Mouse (Mus musculus) stomach, embryonic 14.5 days (tissue): Measurements from ENCODE around the gene Fgd3. TPM values are rescaled to one million over a fixed set of nuclear protein-coding genes. Genes with fewer than 3 reads are reported as not detected.

Source experiments
- ATAC-seq: fragments of 200-750 bp; cut with Nextera tagmentation; 2 replicates; pipeline ENCODE4 v1.8.0; 2017; ENCODE audit warnings: low read depth, moderate TSS enrichment; ENCODE audit not compliant: insufficient number of reproducible peaks, insufficient read depth, low FRiP score
- H3K27ac ChIP-seq: fragments of 300-500 bp; sonication (generic); 2 replicates; pipeline ENCODE4 v1.5.1; 2014; ENCODE audit warnings: mild to moderate bottlenecking, low read length, moderate library complexity, mixed read lengths
- H3K27me3 ChIP-seq: fragments of 300-500 bp; sonication (generic); 2 replicates; pipeline ENCODE4 v1.6.1; 2014; ENCODE audit warnings: low read length, control low read depth, mixed read lengths; ENCODE audit not compliant: control insufficient read depth, insufficient read depth
- H3K36me3 ChIP-seq: fragments of 300-500 bp; sonication (generic); 2 replicates; pipeline ENCODE4 v1.6.1; 2014; ENCODE audit warnings: mild to moderate bottlenecking, control low read depth, low read length, moderate library complexity, mixed read lengths; ENCODE audit not compliant: control insufficient read depth, insufficient read depth
- H3K4me1 ChIP-seq: fragments of 300-500 bp; sonication (generic); 2 replicates; pipeline ENCODE4 v1.6.1; 2014; ENCODE audit warnings: low read length, control low read depth, mixed read lengths; ENCODE audit not compliant: control insufficient read depth, insufficient read depth
- H3K4me2 ChIP-seq: fragments of 300-500 bp; sonication (generic); replicated peaks from 2 replicates; pipeline ENCODE4 v1.6.1; 2014; ENCODE audit warnings: low read depth, low read length, control low read depth
- H3K4me3 ChIP-seq: fragments of 300-500 bp; sonication (generic); 2 replicates; pipeline ENCODE4 v1.5.1; 2014; ENCODE audit warnings: low read depth, low read length, control low read depth
- H3K9ac ChIP-seq: fragments of 300-500 bp; sonication (generic); replicated peaks from 2 replicates; pipeline ENCODE4 v1.6.1; 2014; ENCODE audit warnings: low read depth, mild to moderate bottlenecking, control low read depth, low read length, moderate library complexity, mixed read lengths
- H3K9me3 ChIP-seq: fragments of 300-500 bp; sonication (generic); 2 replicates; pipeline ENCODE4 v1.6.1; 2016; ENCODE audit warnings: low read depth, low read length, control low read depth; ENCODE audit not compliant: control insufficient read depth
- WGBS: fragments of 180-500 bp; shearing (Covaris S2); extraction: QIAGEN DNeasy Blood & Tissue Kit; methylation state at CpG from one replicate; pipeline ENCODE4 v1.1.7; 2014; 5-methylcytosine and 5-hydroxymethylcytosine counted together
- polyA plus RNA-seq: library from polyadenylated mRNA; unstranded; fragments of >200 nt; fragmentation: Nextera tagmentation; extraction: Ambion mirVana; gene quantifications from 2 replicates; pipeline ENCODE4 v1.2.1, GENCODE M21; 2014

Fgd3 gene
- polyA plus RNA-seq, 1 experiment from 2014 or later = 0.51 TPM

DNA sequence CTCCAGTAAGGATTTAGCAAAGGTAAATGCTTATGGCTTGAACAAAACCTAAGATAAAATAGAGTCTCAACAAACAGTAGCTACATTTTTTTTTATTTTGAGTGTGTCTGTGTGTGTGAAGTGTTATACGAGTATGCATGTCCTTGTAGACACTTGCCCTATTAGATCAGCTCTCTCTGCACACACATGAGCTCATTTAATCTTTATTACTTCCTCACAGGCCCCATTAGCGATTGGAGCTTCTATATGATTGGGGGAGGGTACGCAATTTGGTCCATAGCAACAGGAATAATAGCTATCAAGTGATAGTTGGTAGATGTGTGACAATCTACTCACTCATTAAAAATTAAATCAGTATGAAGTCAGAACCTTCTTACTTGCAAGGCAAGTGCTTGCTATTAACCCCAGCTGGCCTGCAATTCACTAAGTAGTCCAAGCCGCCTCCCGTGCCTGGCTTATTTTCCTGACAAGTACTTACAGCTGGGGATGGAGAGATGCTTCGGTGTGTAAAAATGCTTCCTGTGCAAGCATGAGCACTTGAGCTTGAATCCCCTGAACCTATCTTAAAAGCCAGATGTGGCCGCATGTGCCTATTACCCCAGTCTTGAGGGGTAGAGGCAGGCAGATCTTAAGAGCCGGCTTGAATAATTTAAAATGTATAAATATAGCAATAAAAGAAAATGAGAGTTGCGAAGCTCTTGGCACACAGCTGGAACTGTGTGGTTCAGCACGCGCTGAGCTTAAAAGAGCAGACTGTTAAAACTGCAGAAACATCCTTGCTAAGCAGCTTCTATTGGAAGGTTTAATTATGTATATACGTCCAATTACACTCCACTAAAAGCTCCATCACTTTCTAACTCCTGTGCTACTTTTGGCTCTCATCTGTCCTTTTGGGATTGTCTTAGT is 15.2 kb upstream of the Fgd3 start:
- no peak for ATAC-seq
- Histone ChIP-seq H3K27ac (no peak overlapping the region), H3K4me1 (0 out of 2 replicates have a peak, but pooled peaks cover 2% of the 10 kb centered on the region), H3K4me3 (no peak overlapping the region), H3K9me3 (no peaks in the 10 kb centered on the region), H3K27me3 (no peaks in the 10 kb centered on the region), H3K36me3 (no peaks in the 10 kb centered on the region), H3K9ac (no peak overlapping the region), H3K4me2 (no peak overlapping the region)
- WGBS = 77% methylated on average over 12 of the region's 12 CpGs

DNA sequence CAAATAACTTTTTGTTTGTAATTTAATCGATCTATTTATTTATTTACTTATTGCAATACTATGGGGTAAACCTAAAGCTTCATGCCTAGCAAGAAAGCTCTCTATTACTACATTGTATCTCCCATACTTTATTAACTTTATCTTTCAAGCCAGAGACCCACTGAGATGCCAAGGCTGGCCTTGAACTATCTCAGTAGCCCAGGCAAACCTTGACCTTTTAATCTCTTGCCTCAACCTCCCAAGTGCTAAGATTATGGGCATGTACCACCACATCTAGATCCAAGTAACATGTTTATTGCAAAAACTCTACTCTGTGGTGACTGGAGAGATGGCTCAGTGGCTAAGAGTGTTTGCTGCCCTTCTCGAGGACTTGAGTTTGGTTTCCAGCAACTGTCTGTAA is 13.1 kb upstream of the Fgd3 start:
- Histone ChIP-seq H3K4me1 (no peaks in the 10 kb centered on the region), H3K9ac (no peak overlapping the region), H3K27ac (no peak overlapping the region), H3K4me2 (no peak overlapping the region), H3K36me3 (no peaks in the 10 kb centered on the region), H3K27me3 (no peaks in the 10 kb centered on the region), H3K9me3 (no peaks in the 10 kb centered on the region), H3K4me3 (no peak overlapping the region)
- ATAC-seq = no peak
- WGBS = 72% methylated on average over 2 of the region's 2 CpGs

DNA sequence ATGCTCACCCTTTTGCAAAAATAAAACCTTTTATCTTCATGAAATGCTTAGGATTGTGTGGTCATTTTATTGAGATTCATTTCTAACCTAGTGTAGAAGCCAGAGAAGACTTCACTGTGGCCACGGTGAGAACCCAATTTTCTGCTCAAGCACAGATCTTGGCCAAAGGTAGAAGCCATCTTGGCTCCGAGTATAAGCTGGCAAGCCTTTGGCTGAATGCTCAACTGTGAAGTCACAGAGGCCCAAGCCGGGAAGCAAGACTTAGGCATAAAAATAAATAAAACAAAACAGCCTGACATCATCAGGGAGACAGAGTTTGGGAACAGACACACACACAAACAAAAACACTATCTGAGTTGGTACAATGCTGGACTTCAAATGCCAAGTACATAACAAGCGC is 8.0 kb upstream of the Fgd3 start:
- Histone ChIP-seq H3K9me3 (no peaks in the 10 kb centered on the region), H3K27me3 (no peaks in the 10 kb centered on the region), H3K4me2 (no peak overlapping the region), H3K27ac (no peak overlapping the region), H3K9ac (no peak overlapping the region), H3K4me3 (no peak overlapping the region), H3K4me1 (no peaks in the 10 kb centered on the region), H3K36me3 (no peaks in the 10 kb centered on the region)
- ATAC-seq = no peak
- WGBS = 77% methylated on average over 4 of the region's 4 CpGs

DNA sequence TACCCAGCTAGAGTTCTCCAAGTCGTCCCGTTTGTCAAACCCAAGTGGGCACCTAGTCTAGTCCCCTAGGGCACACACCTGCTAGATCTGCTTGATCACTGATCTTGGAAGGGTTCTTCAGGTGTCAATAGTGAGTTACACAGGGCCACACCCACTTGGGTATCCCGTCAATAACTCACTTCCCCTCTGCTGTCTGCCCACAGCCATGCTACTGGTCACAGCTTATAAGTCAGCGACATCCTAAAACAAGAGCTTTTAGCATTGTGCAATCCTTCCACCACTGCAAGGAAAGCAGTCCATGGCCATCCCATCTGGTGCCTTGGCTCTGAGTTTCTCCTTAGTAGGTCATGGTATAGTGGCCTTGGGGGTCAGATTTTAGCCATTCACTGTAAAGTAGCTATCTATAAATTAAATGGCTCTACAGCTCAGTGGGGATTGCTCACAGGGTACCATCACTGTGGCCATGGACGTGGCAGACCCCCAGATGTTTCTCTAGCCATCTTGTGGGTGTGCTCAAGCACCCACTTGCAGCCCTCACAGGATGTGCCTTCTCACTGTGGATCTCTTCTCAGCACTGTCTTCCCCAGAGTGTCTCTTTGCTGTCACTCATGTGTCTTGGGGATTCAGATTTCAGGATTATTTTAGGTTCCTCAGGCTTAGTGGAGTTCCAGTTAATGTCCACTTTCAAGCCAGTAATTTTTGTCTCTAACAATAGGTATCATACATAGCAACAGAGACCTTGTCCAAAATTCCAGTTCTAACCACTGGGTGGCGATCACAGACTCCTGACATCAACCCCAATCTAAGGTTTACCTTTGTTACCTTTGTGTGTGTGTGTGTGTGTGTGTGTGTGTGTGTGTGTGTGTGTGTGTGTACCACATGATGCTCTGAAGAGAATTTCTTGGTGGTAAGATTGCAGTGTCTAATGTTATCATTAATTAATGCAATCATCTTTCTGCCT is 6.4 kb upstream of the Fgd3 start:
- Histone ChIP-seq H3K4me2 (no peak overlapping the region), H3K27ac (no peak overlapping the region), H3K9ac (no peak overlapping the region), H3K4me1 (no peaks in the 10 kb centered on the region), H3K9me3 (no peaks in the 10 kb centered on the region), H3K4me3 (no peak overlapping the region), H3K36me3 (no peaks in the 10 kb centered on the region), H3K27me3 (no peaks in the 10 kb centered on the region)
- 59% methylated on average over 6 of the region's 6 CpGs for WGBS
- ATAC-seq = 0 out of 2 replicates have a peak, but pooled peaks have one; percentile 23

DNA sequence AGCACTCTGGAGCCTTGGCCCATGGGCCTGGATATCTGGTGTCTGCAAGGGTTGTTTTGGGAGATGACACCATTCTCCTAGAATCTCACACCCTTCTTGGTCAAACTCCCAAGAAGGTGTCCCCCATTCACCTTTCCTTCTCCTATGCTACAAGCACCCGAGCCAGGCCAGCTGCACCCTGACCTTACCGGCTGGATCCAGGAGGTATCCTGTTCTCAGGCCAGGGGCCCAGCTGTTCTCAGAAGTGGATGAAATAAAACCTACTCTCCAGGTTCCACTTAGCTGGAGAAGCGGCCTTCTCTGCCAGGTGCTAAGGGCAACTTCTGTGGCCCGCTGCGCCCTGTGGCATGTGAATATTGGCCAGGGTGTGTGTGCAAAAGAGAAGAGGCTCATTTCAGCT is 4.8 kb upstream of the Fgd3 start:
- no peak for ATAC-seq
- H3K27ac ChIP-seq = no peak overlapping the region
- H3K27me3 ChIP-seq = no peaks in the 10 kb centered on the region
- H3K4me2 ChIP-seq = no peak overlapping the region
- no peaks in the 10 kb centered on the region for H3K9me3 ChIP-seq
- no peak overlapping the region for H3K9ac ChIP-seq
- no peak overlapping the region for H3K4me3 ChIP-seq
- 80% methylated on average over 5 of the region's 5 CpGs for WGBS
- peaks cover 7% of the 10 kb centered on the region for H3K4me1 ChIP-seq
- H3K36me3 ChIP-seq = no peaks in the 10 kb centered on the region

DNA sequence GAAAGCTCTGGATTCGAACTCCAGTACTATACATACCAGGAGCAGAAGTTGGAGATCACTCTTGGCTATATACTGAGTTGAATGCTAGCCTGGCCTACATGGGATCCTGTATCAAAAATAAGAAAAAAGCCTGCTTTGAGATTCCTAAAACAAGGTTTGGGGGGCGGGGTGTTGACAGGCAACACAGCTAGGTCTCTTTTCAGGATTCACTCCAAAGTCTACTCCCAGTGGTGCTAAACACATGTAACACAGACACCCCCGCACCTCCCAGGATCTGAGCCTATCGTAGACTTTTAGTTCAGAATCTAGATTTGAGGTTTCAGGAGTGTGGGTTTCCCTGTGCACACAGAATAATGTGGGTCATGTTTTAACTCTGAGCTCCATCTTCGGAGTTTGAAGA is 2.6 kb upstream of the Fgd3 start:
- no peak overlapping the region for H3K27ac ChIP-seq
- no peak overlapping the region for H3K9ac ChIP-seq
- 89% methylated on average over 5 of the region's 5 CpGs for WGBS
- no peaks in the 10 kb centered on the region for H3K27me3 ChIP-seq
- peaks cover 12% of the 10 kb centered on the region for H3K4me1 ChIP-seq
- no peak for ATAC-seq
- no peak overlapping the region for H3K4me3 ChIP-seq
- no peak overlapping the region for H3K4me2 ChIP-seq
- H3K36me3 ChIP-seq = no peaks in the 10 kb centered on the region
- no peaks in the 10 kb centered on the region for H3K9me3 ChIP-seq

DNA sequence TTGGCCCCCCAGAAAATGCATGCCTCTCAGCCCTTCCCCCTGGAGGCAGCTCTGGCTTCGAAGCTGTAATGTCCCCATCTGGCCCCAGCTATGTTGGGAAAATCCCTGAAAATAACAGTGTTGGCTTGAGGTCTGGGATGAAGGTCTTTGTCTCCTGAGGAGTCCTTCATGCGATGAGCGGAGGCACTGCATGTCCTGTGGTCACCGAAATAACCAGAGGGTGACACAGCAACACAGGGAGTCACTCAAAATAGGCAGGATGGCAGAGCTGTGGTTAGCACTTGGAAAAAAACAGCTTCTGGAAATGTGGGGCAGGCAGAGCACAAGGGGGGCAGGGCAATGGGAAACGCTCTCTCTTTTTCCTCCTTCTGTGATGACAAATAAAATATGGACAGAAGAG is 2.1 kb upstream of the Fgd3 start:
- Histone ChIP-seq H3K27ac (no peak overlapping the region), H3K27me3 (no peaks in the 10 kb centered on the region), H3K9me3 (no peaks in the 10 kb centered on the region), H3K36me3 (no peaks in the 10 kb centered on the region), H3K4me1 (peaks cover 12% of the 10 kb centered on the region), H3K4me2 (no peak overlapping the region), H3K4me3 (no peak overlapping the region), H3K9ac (no peak overlapping the region)
- 73% methylated on average over 5 of the region's 5 CpGs for WGBS
- ATAC-seq = no peak

DNA sequence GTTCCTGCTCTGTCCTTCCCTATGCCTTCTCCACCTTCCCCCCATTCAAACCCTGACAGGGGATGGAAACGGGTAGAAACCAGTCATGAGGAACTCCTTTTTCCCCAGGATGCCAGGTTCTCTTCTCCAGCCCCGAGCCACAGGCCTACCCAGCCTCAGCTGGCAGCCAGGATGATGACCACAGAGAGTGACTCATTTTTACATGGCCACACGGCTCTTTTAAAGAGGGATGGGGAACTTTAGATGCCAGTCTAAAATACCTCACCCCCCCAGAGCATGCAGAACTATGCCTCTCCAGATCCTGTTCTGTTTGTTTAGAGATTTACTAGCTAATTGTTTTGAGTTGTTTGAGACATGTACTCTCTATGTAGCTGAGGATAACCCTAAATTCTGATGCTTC is 1.3 kb upstream of the Fgd3 start:
- Histone ChIP-seq H3K4me2 (no peak overlapping the region), H3K36me3 (no peaks in the 10 kb centered on the region), H3K27ac (no peak overlapping the region), H3K9ac (no peak overlapping the region), H3K4me3 (no peak overlapping the region), H3K27me3 (no peaks in the 10 kb centered on the region), H3K9me3 (no peaks in the 10 kb centered on the region), H3K4me1 (peaks cover 15% of the 10 kb centered on the region)
- WGBS = 80% methylated on average over 3 of the region's 3 CpGs
- no peak for ATAC-seq
